Mouse (Mus musculus) lung, postnatal 0 days (tissue): Measurements from ENCODE around the gene Zbtb16.

Experiments used
- CTCF ChIP-seq: IDR thresholded peaks from 2 replicates; pipeline ENCODE4 v1.5.1; 2016; ENCODE audit warnings: antibody characterized with exemption, mild to moderate bottlenecking
- EP300 ChIP-seq: IDR thresholded peaks from 2 replicates; pipeline ENCODE4 v1.6.1; 2016; ENCODE audit warnings: antibody characterized with exemption, mild to moderate bottlenecking, control low read depth

GRCm38 (mm10) chr9:48767666-48768432 is 68.2 kb downstream of the Zbtb16 start:
- TF ChIP-seq CTCF (no peak), EP300 (no peak)
